Mouse (Mus musculus) embryonic fibroblast, embryonic 13.5 days (primary cell): Measurements from ENCODE around the gene Ddx39.

Experiments used
- CTCF ChIP-seq: IDR thresholded peaks from 2 replicates; pipeline ENCODE4 v1.5.1; 2011; ENCODE audit warnings: mild to moderate bottlenecking, control low read depth, low read length, moderate library complexity, borderline replicate concordance; ENCODE audit not compliant: insufficient read depth
- POLR2A ChIP-seq: IDR thresholded peaks from 2 replicates; pipeline ENCODE4 v1.6.1; 2011; ENCODE audit warnings: low read depth, mild to moderate bottlenecking, control low read depth, low read length, moderate library complexity

GRCm38 (mm10) chr8:83719048-83719447 is 4.1 kb downstream of the Ddx39 start:
- no peak for TF ChIP-seq POLR2A
- TF ChIP-seq CTCF, result no peak
